Mouse (Mus musculus) gastrocnemius, adult 2 months (tissue): ENCODE results near the gene Cyp26b1. TPM values are rescaled to one million over a fixed set of nuclear protein-coding genes. Genes with fewer than 3 reads are reported as not detected.

ENCODE experiments used
- DNase-seq: peaks from one replicate; pipeline ENCODE4 v3.0.0; 2022
- H3K27ac ChIP-seq: fragments of 200-600 bp; 2 replicates; pipeline ENCODE4 v1.8.1; 2022; ENCODE audit warnings: mild to moderate bottlenecking
- H3K4me3 ChIP-seq: fragments of 200-600 bp; 2 replicates; pipeline ENCODE4 v1.8.1; 2022; ENCODE audit warnings: mild to moderate bottlenecking, moderate library complexity
- CTCF ChIP-seq: fragments of 200-600 bp; IDR thresholded peaks from 2 replicates; pipeline ENCODE4 v1.8.1; 2022; ENCODE audit warnings: antibody characterized with exemption, mild to moderate bottlenecking, moderate library complexity
- intact Hi-C: fragments of 180-260 bp; cut with DNase I; formaldehyde crosslinking; loops from one replicate; pipeline ENCODE4 v1.15.1; 2025
- total RNA-seq, 2 experiments: library from RNA; stranded (reverse); gene quantifications; 2 replicates each; pipeline ENCODE4 v1.2.3; 2021

Gene Cyp26b1
- total RNA-seq, 2 experiments from 2014 or later, result 7.1 to 18.9 TPM

DNA sequence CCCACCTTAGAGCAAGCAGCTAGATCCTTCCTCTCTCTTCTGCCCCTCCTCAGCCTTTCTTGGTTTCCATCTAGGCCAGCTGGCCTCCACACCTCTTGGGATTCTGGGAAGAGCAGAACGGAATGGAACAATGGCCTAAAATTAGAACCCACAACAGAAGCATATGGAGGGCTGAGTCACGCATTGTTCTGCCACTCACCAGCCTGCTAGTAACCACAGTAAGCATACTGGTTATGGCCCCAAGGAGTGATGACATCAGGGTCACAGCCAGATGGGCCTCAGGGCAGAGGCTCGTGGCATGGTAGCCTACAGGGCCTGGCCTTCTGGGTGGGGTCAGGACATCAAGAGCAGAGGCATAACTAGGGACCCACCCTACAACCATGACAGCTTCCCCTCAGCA is 58.8 kb downstream of the Cyp26b1 start:
- intact Hi-C loops, result no loop called here
- H3K4me3 ChIP-seq, result no peak overlapping the region
- DNase-seq, result no peak
- no peak for TF ChIP-seq CTCF
- H3K27ac ChIP-seq, result no peak overlapping the region

DNA sequence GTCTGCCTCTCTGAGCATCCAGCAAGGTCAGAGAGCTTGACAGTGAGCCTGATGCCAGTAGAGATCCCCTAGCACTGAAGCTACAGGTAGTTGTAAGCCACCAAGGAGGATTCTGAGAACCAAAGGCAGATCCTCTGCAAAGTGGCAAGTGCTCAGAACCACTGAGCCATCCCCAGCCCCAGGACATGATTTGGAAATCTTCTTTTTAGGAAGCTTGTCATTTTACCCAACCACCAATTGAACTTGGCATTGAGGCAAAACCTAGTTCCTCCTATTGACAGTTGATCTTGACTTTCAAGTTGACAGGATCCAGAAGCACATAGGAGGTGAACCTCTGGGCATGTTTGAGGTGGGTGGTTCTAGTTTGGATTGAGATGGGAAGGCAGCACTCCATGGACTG is 63.8 kb downstream of the Cyp26b1 start:
- H3K27ac ChIP-seq, result no peak overlapping the region
- H3K4me3 ChIP-seq, result no peak overlapping the region
- intact Hi-C loops, result no loop called here
- TF ChIP-seq CTCF, result no peak
- DNase-seq, result no peak

DNA sequence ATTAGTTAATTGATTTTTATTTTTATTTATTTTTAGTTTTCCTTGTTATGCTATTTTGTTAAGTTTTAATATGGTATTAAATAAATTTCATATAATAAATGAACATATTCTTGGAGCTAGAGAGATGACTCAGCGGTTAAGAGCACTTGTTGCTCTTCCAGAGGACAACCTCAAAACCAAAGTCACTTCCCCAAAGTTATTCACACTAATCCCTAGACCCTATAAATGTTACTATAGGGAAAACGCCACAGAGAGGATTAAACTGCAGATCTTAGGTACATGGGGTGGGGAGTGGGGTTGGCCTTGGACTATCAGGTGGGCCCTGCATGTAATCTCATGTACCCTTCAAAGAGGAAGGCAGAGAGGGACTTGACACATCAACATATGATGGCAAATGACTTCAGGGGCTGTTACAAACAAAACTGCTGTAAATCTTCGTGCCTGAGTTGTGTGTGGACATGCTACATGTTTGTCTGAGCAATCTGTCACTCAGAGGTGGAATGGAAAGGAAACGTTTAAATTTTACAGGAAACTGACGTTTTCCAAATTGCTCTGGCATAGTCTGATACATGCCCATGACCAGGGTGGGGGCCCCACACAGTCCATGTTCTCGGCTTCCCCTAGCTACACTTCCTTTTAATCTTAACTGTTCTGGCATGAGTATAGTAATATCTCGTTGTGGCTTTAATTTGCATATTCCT is 68.7 kb downstream of the Cyp26b1 start:
- Histone ChIP-seq H3K27ac (no peak overlapping the region), H3K4me3 (no peak overlapping the region)
- intact Hi-C loops, result no loop called here
- no peak for DNase-seq
- no peak for TF ChIP-seq CTCF
